Mouse (Mus musculus) right cerebral cortex, postnatal 10 days (tissue): ENCODE results near the gene Pou2f1.

ENCODE experiments used
- DNase-seq, 2 experiments: peaks; one replicate each; pipeline ENCODE4 v3.0.0; 2021; ENCODE audit warnings: low spot score in 2 of 2

Gene Pou2f1

DNA sequence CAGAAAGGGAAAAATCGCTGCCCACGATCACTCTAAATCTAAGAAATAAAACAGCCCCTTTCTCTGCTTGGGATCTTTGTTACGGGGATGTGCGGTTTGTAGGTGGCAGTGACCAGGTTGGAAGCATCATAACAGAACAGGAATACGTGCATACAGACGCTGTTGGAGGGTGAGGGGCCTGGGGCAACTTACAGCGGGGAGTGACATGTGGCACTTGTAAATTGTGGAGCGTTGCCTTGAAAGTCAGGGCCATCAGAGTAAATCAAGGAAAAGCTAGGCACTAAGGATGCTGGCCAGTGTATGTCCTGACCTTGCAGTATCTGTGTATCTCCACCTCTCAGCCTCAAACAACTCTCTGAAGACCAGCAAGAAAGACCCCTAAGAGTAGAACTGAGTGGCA is 154.1 kb downstream of the Pou2f1 start:
- no peak for DNase-seq

DNA sequence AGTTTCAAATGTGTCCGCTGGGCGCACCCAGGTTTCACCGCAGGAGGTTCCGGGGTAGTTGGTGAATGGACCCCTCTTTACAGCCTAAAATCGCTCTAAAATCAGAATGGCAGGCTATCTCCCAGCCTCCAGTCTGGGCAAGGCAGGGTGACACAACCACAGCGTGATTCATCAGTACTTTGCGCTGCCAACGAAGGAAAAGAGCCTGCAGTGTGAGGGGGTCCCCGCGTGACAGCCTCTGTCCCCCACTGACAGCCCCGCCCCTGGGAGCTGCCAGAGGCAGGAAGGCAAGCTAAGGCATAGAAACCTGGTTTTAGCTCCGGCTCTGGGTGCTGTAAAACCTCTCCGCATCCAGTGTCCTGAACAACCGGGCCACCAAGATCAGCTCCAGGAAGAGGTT is 157.1 kb downstream of the Pou2f1 start:
- DNase-seq = peak in 1 of 2 experiments; percentile 30

- DNase-seq = peak in 1 of 2 experiments; percentile 24
These were observed 157.5 kb downstream of the Pou2f1 start for GRCm38 (mm10) chr1:165844956-165845355.

GRCm38 (mm10) chr1:165844466-165844951 is 158.0 kb downstream of the Pou2f1 start:
- DNase-seq = peak in 1 of 2 experiments; percentile 22

DNA sequence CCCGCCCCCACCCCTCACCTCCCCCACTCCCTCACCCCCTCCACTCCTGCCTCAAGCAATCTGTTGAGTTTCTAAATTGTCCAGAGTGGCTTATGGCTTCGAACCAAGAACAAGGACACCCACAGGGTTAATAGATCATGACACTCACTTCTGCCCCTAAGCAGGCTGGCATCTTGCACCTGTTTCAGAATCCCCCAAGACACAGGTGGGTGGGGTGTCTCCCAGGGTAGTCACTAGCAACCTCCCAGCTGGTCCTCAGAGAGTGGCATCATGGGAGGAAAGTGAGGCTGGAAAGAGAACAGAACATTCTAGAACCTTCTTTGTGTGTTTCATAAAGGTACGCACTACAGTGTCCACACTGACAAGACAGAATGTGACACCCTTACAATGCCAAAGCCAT is 158.9 kb downstream of the Pou2f1 start:
- peak in 1 of 2 experiments; percentile 20 for DNase-seq

- peak in 1 of 2 experiments; percentile 19 for DNase-seq
These were observed 160.3 kb downstream of the Pou2f1 start for GRCm38 (mm10) chr1:165842170-165842569.

GRCm38 (mm10) chr1:165840548-165841230 is 161.8 kb downstream of the Pou2f1 start:
- DNase-seq = peak in 1 of 2 experiments; percentile 22

DNA sequence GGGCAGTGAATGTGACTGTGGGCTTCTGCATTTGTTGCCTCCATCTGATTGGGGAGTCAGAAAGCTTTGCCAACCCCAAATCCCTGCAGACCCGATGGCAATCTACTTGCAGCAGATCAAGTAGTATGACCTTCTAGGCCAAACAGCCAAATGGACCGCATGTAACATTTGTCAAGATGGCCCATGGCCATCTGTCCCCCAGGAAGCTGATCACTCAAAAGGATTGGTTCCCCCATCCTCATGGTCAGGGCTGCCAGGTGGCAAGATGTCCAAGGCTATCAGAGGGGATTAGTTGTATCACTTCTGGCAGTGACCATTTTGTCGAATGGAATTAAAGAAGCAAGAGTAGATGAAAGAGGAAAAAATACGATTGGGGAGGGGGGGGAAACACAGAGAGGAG is 163.3 kb downstream of the Pou2f1 start:
- DNase-seq = peak in 1 of 2 experiments; percentile 15

- peak in 1 of 2 experiments; percentile 20 for DNase-seq
These were observed 164.9 kb downstream of the Pou2f1 start for GRCm38 (mm10) chr1:165837546-165837945.

GRCm38 (mm10) chr1:165836461-165836860 is 166.0 kb downstream of the Pou2f1 start:
- peak in 1 of 2 experiments; percentile 25 for DNase-seq

- no peak for DNase-seq
These were observed 167.9 kb downstream of the Pou2f1 start for GRCm38 (mm10) chr1:165834633-165834975.

DNA sequence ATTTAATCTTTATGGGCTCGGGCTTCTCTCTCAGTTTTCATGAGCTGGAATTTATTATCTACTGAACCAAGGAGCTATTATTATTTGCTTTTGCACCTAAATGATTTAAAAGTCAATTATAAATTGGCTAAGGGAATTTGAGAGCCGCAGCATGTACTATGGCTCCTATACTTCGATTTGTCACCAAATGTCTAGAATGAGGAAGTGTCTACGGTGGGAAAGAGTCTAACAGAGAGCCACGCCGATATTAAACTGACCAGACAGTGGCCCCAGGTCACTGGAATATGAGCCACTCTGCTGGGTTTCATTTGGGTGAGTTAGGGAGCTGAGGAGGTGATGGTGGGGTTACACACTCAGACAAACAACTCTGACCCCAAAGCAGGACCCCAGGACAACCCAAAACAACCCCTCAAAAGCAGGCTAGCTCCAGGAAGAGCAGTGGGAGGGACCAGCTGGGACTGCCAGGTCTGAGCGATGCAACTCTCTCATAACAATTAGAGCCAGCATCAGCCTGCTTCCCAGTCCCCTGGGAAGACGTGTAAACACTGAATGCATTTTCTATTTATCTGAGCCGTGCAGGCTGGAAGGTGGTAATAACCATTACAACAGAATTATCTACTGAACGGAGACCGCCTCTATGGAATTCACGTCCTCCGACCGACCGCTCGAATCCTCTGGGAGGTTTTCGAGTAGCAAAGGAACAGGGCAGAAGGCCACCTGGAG is 168.4 kb downstream of the Pou2f1 start:
- DNase-seq = no peak

- DNase-seq = no peak
These were observed 169.2 kb downstream of the Pou2f1 start for GRCm38 (mm10) chr1:165833244-165833643.

- no peak for DNase-seq
These were observed 172.6 kb downstream of the Pou2f1 start for GRCm38 (mm10) chr1:165829890-165830289.

DNA sequence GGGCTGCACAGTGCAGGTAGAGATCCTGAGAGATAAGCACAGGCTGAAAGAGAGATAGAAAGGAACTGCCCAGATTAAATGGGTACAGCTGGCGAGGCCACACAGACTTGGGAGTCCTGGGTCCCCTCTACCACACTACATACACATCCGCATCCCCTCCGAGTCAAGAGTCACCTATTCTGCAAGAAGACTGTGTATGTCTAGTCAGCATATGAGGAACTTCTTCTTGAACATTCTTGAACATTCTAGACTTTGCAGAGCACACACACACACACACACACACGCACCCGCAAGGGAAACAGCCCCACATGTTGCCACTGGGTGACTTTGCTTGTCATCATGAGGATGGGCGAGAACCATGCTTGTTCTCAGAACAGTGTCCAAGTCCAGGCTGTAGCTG is 173.9 kb downstream of the Pou2f1 start:
- DNase-seq = no peak

DNA sequence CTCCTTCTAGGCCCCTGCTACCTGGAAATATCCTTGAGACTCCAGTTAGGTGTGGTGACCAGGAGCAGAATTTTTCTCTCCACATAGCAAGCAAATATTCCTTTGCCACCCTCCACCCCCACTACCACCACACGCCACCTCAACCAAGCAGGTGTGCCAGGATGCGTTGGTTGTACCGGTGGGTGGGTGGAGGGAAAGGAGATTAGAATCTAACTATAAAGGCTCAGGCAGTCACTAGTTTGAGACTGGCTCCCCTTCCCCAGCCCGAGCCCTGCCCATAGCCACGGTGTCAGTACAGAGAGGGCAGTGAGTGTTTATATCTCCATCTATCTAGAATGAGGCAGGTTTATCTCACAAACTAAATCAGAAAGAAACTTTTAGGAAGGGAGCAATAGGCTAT is 174.3 kb downstream of the Pou2f1 start:
- DNase-seq = no peak

DNA sequence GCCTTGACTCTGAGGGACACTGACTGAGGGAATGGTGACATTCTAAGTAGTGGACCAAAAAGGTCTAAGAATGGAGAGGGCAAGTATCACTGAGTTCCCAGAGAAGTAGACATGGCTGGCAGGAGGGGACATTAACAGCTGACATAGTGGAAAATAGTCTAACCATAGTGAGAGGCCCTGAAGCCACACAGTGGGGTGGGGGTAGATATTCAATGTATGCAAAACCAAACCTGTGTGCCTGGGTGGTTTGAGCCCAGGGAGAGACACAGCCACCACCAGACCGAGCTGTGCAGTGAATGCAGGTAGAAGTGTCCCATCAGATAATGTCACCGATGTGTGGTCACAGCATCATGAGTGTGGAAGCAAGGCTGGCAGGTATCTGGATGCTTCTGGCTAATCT is 180.4 kb downstream of the Pou2f1 start:
- DNase-seq = no peak

DNA sequence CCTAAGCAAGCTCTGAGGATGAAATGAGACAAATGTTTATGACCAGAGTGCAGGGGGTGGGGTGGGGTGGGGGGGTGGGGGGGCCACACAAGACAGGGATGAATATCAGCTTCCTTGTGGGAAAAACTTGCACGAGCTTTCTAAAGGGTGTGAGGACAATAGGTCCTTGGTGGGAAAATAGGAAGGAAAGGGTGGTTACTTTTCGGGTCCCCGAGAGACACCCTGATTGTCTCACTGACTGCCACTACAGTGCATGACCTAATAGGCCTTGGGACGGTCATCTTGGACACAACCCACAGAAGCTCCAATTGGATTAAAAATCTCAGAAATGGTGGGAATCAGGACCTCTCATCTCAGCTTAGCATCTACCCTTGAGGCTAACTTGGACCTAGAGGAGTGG is 183.3 kb downstream of the Pou2f1 start:
- DNase-seq = no peak

DNA sequence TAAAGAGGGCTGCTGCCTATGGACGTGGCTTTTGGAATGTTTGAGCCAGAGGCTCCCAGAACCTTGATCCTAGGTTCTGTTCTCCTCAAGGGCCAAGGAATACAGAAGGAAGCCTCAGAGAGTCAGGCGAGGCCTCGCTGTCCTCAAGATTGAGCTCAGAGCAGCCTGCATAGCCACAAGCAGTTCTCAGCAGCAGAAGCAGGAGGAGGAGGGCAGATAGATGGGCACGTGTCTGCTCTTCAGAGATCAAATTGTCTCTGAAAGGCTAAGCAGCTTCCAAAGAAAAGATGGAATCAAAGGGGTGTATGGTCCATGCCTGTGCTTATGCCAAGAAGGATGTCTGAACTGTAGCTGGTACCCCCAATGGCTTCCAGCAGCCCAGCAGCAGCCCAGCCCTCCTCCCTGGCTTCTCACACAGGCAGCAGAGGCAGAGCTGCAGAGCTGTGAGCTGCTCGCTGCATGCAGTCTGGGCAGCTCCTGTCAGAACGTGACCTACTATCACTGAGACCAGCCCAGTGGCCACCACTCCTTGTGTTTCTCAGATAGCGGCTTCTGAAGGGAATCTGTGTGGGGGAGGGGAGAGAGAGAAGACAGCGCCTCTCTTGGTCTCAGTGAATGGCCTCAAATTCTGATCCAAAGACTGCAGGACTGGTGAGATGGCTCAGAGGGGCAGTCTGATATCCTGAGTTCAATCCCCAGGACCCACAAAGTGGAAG is 184.2 kb downstream of the Pou2f1 start:
- no peak for DNase-seq

GRCm38 (mm10) chr1:165817264-165817663 is 185.2 kb downstream of the Pou2f1 start:
- DNase-seq = no peak

GRCm38 (mm10) chr1:165816391-165816790 is 186.1 kb downstream of the Pou2f1 start:
- DNase-seq = no peak
